Mouse (Mus musculus): ENCODE results near the gene Tcap. TPM values are rescaled to one million over a fixed set of nuclear protein-coding genes. Genes with fewer than 3 reads are reported as not detected.

Tcap gene
- total and polyA plus RNA-seq, 2 experiments from 2014 or later = not detected

DNA sequence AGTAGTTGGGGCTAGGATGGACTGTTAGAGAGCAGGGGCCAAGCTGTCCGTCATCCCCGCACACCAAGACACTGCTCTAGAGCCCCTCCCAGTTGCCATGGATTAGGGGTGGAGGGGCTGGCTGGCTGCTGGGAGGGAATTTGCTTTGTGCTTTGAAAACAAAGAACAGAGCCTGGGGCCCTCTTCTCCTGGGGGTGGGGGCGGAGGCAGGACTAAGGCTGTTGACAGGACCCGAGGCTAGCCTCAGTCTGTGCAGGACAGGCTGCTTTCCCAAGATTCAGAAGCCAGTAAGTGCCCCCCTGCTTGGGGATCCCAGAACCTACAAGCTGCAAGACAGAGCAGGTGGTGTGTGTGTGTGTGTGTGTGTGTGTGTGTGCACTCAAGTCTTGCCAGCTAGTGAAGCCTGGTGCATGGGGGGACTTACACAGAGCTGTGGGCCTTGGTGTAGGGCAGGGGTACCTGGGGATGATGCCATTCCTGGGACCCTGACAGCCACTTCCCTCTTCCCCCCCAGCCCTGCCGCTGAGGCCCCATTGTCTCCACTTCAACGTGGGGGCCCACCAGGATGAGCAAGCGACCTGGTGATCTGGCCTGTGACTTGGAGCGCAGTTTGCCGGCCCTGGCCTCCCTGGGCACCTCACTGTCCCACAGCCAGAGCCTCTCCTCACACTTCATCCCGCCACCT lies 11.9 kb upstream of the Tcap start:
- 26% methylated on average over 9 of the region's 10 CpGs for WGBS
- H3K4me2 ChIP-seq (ENCODE audit: low read depth) = peak overlapping the region; percentile 5; the same call in 1 of the 2 replicates

DNA sequence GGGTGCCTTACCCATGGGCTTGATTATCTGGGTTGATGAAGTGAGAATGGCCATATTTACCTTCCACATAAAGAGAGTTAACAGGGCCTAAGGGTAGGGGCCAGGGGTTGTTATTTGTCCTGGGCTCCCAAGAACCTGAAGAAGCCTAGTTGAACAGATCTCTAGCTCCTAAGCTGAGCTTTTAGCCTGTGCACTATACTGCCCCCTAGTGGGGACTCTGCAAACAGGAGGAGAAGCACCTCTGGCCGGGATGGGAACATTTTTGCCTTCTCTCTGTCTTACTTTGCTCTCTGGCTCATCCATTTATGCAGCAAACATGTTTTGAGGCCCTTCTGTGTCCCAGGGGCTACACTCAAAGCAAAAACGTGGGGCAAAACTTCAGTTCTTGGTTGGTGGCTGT lies 11.2 kb upstream of the Tcap start:
- TF ChIP-seq CTCF (IDR thresholded peaks at IDR 0.05; ENCODE audit: low read depth) = peak; percentile 88
- WGBS = 2% methylated on average over 2 of the region's 2 CpGs
- Histone ChIP-seq H3K27me3 (ENCODE audit: insufficient read depth, low read length) (no peaks in the 10 kb centered on the region), H3K27ac (ENCODE audit: low read depth, low read length) (peak overlapping the region; percentile 69; the same call in 1 of the 2 replicates), H3K4me3 (ENCODE audit: low read depth, low read length) (no peak overlapping the region), H3K4me2 (ENCODE audit: low read depth) (no peak overlapping the region), H3K36me3 (ENCODE audit: insufficient read depth) (peaks cover 27% of the 10 kb centered on the region), H3K9me3 (ENCODE audit: low read length) (no peaks in the 10 kb centered on the region), H3K4me1 (ENCODE audit: insufficient read depth) (peaks cover 13% of the 10 kb centered on the region), H3K9ac (no peak overlapping the region)
- ATAC-seq (no peak), DNase-seq (peak; percentile 79)

More for the DNA sequence above, 11.9 kb upstream of the Tcap start:
- H3K9ac ChIP-seq = no peak overlapping the region
- no peak overlapping the region for H3K4me3 ChIP-seq (ENCODE audit: low read depth, low read length)
- DNase-seq = peak; percentile 72
- H3K9me3 ChIP-seq (ENCODE audit: low read length) = no peaks in the 10 kb centered on the region
- peak; percentile 69 for ATAC-seq
- peaks cover 21% of the 10 kb centered on the region for H3K36me3 ChIP-seq (ENCODE audit: insufficient read depth)
- H3K27me3 ChIP-seq (ENCODE audit: insufficient read depth, low read length) = no peaks in the 10 kb centered on the region
- peak overlapping the region; percentile 69 for H3K27ac ChIP-seq (ENCODE audit: low read depth, low read length)
- peaks cover 13% of the 10 kb centered on the region for H3K4me1 ChIP-seq (ENCODE audit: insufficient read depth)
- TF ChIP-seq CTCF (IDR thresholded peaks at IDR 0.05; ENCODE audit: low read depth) = no peak

DNA sequence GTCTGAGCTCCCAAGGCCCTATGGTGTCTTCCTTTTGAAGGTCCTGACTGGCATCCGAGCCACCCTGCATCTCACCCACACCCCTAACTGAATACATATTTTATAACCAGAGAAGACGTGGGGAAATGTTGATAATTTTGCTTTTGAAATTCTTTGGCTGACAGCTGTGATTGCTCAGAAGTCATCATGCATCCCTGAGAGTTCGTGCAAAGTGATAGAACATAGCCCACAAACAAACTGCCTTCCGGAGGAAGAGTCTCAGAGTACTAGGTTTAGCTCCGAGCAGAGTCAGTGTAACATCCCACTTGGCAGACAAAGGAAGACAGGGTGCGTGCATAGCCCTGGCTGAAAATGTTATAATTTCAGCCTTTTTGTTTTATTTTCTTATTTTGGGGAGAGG lies 10.4 kb upstream of the Tcap start:
- WGBS = 66% methylated on average over 6 of the region's 6 CpGs
- no peak for DNase-seq
- peaks cover 35% of the 10 kb centered on the region for H3K36me3 ChIP-seq (ENCODE audit: insufficient read depth)
- no peak overlapping the region for H3K9ac ChIP-seq
- H3K27me3 ChIP-seq (ENCODE audit: insufficient read depth, low read length) = no peaks in the 10 kb centered on the region
- H3K4me3 ChIP-seq (ENCODE audit: low read depth, low read length) = no peak overlapping the region
- no peaks in the 10 kb centered on the region for H3K9me3 ChIP-seq (ENCODE audit: low read length)
- H3K27ac ChIP-seq (ENCODE audit: low read depth, low read length) = no peak overlapping the region
- TF ChIP-seq CTCF (IDR thresholded peaks at IDR 0.05; ENCODE audit: low read depth) = no peak
- H3K4me2 ChIP-seq (ENCODE audit: low read depth) = no peak overlapping the region
- ATAC-seq = no peak
- peaks cover 13% of the 10 kb centered on the region for H3K4me1 ChIP-seq (ENCODE audit: insufficient read depth)

DNA sequence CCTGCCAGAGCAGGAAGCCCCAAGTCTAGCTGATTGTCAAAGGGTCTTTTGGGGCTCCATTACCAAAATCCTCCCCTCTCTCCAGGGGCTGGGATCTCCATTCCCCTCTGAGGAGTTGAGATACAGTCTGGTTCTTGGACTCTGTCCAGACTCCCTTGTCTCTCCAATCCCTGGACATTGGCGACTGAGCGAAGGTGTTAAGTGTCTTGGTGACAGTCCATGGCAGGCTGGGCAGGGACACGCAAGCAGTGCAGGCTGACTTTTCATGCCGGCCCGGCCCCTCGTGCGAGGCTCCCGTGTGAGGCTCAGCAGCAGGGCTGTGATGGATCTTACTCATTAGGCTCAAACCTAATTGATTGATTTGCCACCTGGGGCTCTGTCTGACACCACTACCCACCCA lies 9.3 kb upstream of the Tcap start:
- H3K4me2 ChIP-seq (ENCODE audit: low read depth) = no peak overlapping the region
- no peak overlapping the region for H3K9ac ChIP-seq
- peaks cover 43% of the 10 kb centered on the region for H3K36me3 ChIP-seq (ENCODE audit: insufficient read depth)
- no peak for ATAC-seq
- no peaks in the 10 kb centered on the region for H3K27me3 ChIP-seq (ENCODE audit: insufficient read depth, low read length)
- no peak for TF ChIP-seq CTCF (IDR thresholded peaks at IDR 0.05; ENCODE audit: low read depth)
- peaks cover 13% of the 10 kb centered on the region for H3K4me1 ChIP-seq (ENCODE audit: insufficient read depth)
- DNase-seq = no peak
- no peaks in the 10 kb centered on the region for H3K9me3 ChIP-seq (ENCODE audit: low read length)
- no peak overlapping the region for H3K4me3 ChIP-seq (ENCODE audit: low read depth, low read length)
- no peak overlapping the region for H3K27ac ChIP-seq (ENCODE audit: low read depth, low read length)
- WGBS = 61% methylated on average over 8 of the region's 8 CpGs

DNA sequence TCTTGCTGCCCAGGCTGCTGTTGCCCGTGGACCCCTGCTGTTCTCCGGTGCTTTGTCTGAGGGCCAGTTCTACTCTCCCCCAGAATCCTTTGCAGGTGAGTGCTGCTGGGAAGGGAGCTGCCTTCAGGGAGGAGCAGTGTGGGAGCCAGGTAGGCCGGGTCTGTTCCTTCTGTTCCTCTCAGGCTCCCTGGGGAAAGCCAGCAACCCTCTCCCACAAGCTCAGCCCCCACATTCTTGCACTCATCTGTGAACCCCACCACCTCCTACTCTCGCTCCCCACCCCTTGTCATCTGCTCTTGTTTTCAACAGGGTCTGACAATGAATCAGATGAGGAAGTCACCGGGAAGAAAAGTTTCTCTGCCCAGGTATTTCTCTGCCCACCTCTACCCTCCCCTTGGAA lies 6.9 kb upstream of the Tcap start:
- H3K4me1 ChIP-seq (ENCODE audit: insufficient read depth) = peaks cover 3% of the 10 kb centered on the region; the same call in 1 of the 2 replicates
- 66% methylated on average over 5 of the region's 5 CpGs for WGBS
- no peak overlapping the region for H3K9ac ChIP-seq
- no peak for TF ChIP-seq CTCF (IDR thresholded peaks at IDR 0.05; ENCODE audit: low read depth)
- H3K27ac ChIP-seq (ENCODE audit: low read depth, low read length) = no peak overlapping the region
- no peak overlapping the region for H3K4me2 ChIP-seq (ENCODE audit: low read depth)
- no peaks in the 10 kb centered on the region for H3K27me3 ChIP-seq (ENCODE audit: insufficient read depth, low read length)
- H3K9me3 ChIP-seq (ENCODE audit: low read length) = no peaks in the 10 kb centered on the region
- ATAC-seq (no peak), DNase-seq (no peak)
- no peak overlapping the region for H3K4me3 ChIP-seq (ENCODE audit: low read depth, low read length)
- peaks cover 59% of the 10 kb centered on the region for H3K36me3 ChIP-seq (ENCODE audit: insufficient read depth)

DNA sequence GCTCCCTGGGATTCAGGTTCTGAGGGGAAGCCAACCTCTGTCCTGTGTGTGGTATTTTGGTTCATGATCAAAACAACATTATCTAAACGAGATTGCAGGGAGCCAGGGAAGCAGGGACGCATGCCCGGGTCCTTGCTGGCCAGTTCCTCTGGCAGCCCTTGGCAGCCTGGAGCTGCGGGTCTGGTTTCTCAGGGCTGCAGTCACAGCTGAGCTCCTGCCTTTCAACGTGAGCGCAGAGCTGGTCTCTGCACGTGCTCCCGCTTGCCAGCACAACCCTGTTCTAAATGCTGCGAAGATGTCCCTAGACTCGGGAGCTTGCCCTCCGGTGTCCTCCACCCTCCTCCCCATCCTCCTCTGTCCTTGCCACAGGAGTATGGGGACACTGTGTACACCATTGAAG lies 5.8 kb upstream of the Tcap start:
- DNase-seq (no peak), ATAC-seq (no peak)
- Histone ChIP-seq H3K27ac (ENCODE audit: low read depth, low read length) (no peak overlapping the region), H3K36me3 (ENCODE audit: insufficient read depth) (peaks cover 59% of the 10 kb centered on the region), H3K9me3 (ENCODE audit: low read length) (no peaks in the 10 kb centered on the region), H3K4me3 (ENCODE audit: low read depth, low read length) (no peak overlapping the region), H3K9ac (no peak overlapping the region), H3K27me3 (ENCODE audit: insufficient read depth, low read length) (no peaks in the 10 kb centered on the region), H3K4me1 (ENCODE audit: insufficient read depth) (no peaks in the 10 kb centered on the region), H3K4me2 (ENCODE audit: low read depth) (no peak overlapping the region)
- TF ChIP-seq CTCF (IDR thresholded peaks at IDR 0.05; ENCODE audit: low read depth) = no peak
- 84% methylated on average over 11 of the region's 11 CpGs for WGBS

DNA sequence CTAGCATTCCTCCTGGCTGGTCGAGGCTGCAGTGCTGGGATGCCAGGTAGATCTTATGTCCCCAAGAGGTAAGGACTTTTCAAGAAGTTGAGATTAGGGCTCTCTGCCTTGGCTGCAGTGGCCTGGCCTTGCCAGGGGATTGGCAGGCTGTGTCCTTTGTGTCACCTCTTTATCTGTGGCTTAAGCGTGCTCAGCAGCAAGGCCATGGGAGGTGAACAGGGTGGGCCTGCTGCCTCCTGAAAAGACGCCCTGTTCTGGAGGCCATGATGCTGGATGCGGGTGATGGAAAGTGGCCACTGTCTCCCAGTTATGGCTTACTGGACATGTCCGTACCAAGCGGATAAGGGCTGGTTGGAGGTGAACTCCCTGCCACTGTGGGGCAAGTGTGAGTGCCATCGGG lies 4.2 kb upstream of the Tcap start:
- WGBS = 87% methylated on average over 7 of the region's 7 CpGs
- H3K4me3 ChIP-seq (ENCODE audit: low read depth, low read length) = no peak overlapping the region
- no peak overlapping the region for H3K4me2 ChIP-seq (ENCODE audit: low read depth)
- ATAC-seq = no peak
- no peaks in the 10 kb centered on the region for H3K27me3 ChIP-seq (ENCODE audit: insufficient read depth, low read length)
- TF ChIP-seq CTCF (IDR thresholded peaks at IDR 0.05; ENCODE audit: low read depth) = no peak
- DNase-seq = no peak
- H3K9ac ChIP-seq = no peak overlapping the region
- H3K9me3 ChIP-seq (ENCODE audit: low read length) = no peaks in the 10 kb centered on the region
- H3K4me1 ChIP-seq (ENCODE audit: insufficient read depth) = no peaks in the 10 kb centered on the region
- peaks cover 59% of the 10 kb centered on the region for H3K36me3 ChIP-seq (ENCODE audit: insufficient read depth)
- no peak overlapping the region for H3K27ac ChIP-seq (ENCODE audit: low read depth, low read length)
